Mouse (Mus musculus): Measurements from ENCODE around the gene Klf6. TPM values are rescaled to one million over a fixed set of nuclear protein-coding genes. Genes with fewer than 3 reads are reported as not detected.

The Klf6 gene
- total and polyA plus RNA-seq, 3 experiments, result 6.6 to 21.0 (median 15.8) TPM

GRCm38 (mm10) chr13:5865098-5865415, 3.8 kb downstream of the Klf6 start:
- dilution Hi-C loops (cut with MboI; ENCODE audit: extremely low pct_ligation_motif_present, extremely low pct_unique_long_range_greater_than_20kb, low sequenced_read_pairs) (no loop called here), in situ Hi-C loops (cut with MboI; ENCODE audit: low pct_ligation_motif_present, low pct_unique_long_range_greater_than_20kb, low sequenced_read_pairs) (loop anchor here (10.0 to 25.0 kb wide), 2 partner anchors 610 to 772 kb away; partner anchors contain the start of gene Pfkp)
- no peak overlapping the region; the same call in 1 of the 2 replicates for H3K4me2 ChIP-seq (ENCODE audit: insufficient read depth, low read depth, poor library complexity, severe bottlenecking)
- H3K36me3 ChIP-seq (replicated peaks in 1 of 2; ENCODE audit: control insufficient read depth in 1 of 2, insufficient read depth in 1 of 2, low read length in 1 of 2), result peaks cover 27 to 48% of the 10 kb centered on the region in 2 experiments
- H3K9me3 ChIP-seq (replicated peaks; ENCODE audit: low read length), result no peaks in the 10 kb centered on the region
- no peak overlapping the region for H3K27ac ChIP-seq (ENCODE audit: insufficient read depth, low read depth)
- no peak overlapping the region for H3K4me3 ChIP-seq (replicated peaks in 1 of 3; ENCODE audit: low read depth in 2 of 3, low read length in 2 of 3, poor library complexity in 1 of 3)
- H3K4me1 ChIP-seq (ENCODE audit: control insufficient read depth in 1 of 2, insufficient read depth in 2 of 2), result peaks cover 7 to 21% of the 10 kb centered on the region in 2 experiments; a peak in 3 of 4 replicates
- TF ChIP-seq GABPA (IDR thresholded peaks at IDR 0.05; ENCODE audit: insufficient replicate concordance, low read depth, low read length) (no peak), CHD1 (IDR thresholded peaks at IDR 0.05; ENCODE audit: low read depth, low read length) (no peak), MAX (IDR thresholded peaks at IDR 0.05; ENCODE audit: low read length) (no peak), TBP (conservative IDR thresholded peaks at IDR 0.05; ENCODE audit: low read depth, low read length) (no peak), ETS1 (conservative IDR thresholded peaks at IDR 0.05; ENCODE audit: low read depth, low read length) (no peak), POLR2A (IDR thresholded peaks at IDR 0.05; ENCODE audit: low read depth, low read length) (no peak), SMC3 (IDR thresholded peaks at IDR 0.05; ENCODE audit: low read depth, low read length) (no peak), UBTF (IDR thresholded peaks at IDR 0.05; ENCODE audit: low read depth, low read length) (no peak), CTCF (conservative IDR thresholded peaks at IDR 0.05 in 1 of 2, IDR thresholded peaks at IDR 0.05 in 1 of 2; ENCODE audit: low read depth in 2 of 2, low read length in 2 of 2) (no peak), NELFE (IDR thresholded peaks at IDR 0.05; ENCODE audit: low read depth, low read length) (no peak)
- no peak overlapping the region for H3K9ac ChIP-seq (ENCODE audit: insufficient read depth, low read depth)
- H3K79me2 ChIP-seq (replicated peaks; ENCODE audit: control insufficient read depth, extremely low read depth, insufficient read depth, poor library complexity, severe bottlenecking), result peaks cover 33% of the 10 kb centered on the region
- H3K27me3 ChIP-seq (replicated peaks), result no peaks in the 10 kb centered on the region
- DNase-seq (ENCODE audit: extremely low read depth), result no peak

GRCm38 (mm10) chr13:5866091-5866490, 4.8 kb downstream of the Klf6 start:
- no peak overlapping the region for H3K4me3 ChIP-seq (replicated peaks in 1 of 3; ENCODE audit: low read depth in 2 of 3, low read length in 2 of 3, poor library complexity in 1 of 3)
- dilution Hi-C loops (cut with MboI; ENCODE audit: extremely low pct_ligation_motif_present, extremely low pct_unique_long_range_greater_than_20kb, low sequenced_read_pairs), result no loop called here
- H3K9ac ChIP-seq (ENCODE audit: insufficient read depth, low read depth), result no peak overlapping the region
- no peak overlapping the region for H3K4me2 ChIP-seq (ENCODE audit: insufficient read depth, low read depth, poor library complexity, severe bottlenecking)
- in situ Hi-C loops (cut with MboI; ENCODE audit: low pct_ligation_motif_present, low pct_unique_long_range_greater_than_20kb, low sequenced_read_pairs), result loop anchor here (10.0 to 25.0 kb wide), 2 partner anchors 609 to 771 kb away; partner anchors contain the start of gene Pfkp
- TF ChIP-seq RAD21 (IDR thresholded peaks at IDR 0.05; ENCODE audit: low read depth, low read length) (no peak), RCOR1 (conservative IDR thresholded peaks at IDR 0.05; ENCODE audit: low read depth, low read length) (no peak), MAZ (IDR thresholded peaks at IDR 0.05; ENCODE audit: low read depth, low read length) (no peak), CHD2 (IDR thresholded peaks at IDR 0.05; ENCODE audit: low read length) (no peak), POLR2AphosphoS2 (IDR thresholded peaks at IDR 0.05; ENCODE audit: low read depth, low read length) (no peak), GABPA (IDR thresholded peaks at IDR 0.05; ENCODE audit: insufficient replicate concordance, low read depth, low read length) (no peak), USF2 (conservative IDR thresholded peaks at IDR 0.05; ENCODE audit: low read depth, low read length) (no peak), KAT2A (IDR thresholded peaks at IDR 0.05; ENCODE audit: insufficient replicate concordance, low read length) (no peak), MYC (IDR thresholded peaks at IDR 0.05; ENCODE audit: low read depth, low read length) (no peak), PAX5 (IDR thresholded peaks at IDR 0.05; ENCODE audit: low read length) (no peak), MEF2A (IDR thresholded peaks at IDR 0.05; ENCODE audit: borderline replicate concordance, low read depth, low read length) (no peak), USF1 (IDR thresholded peaks at IDR 0.05; ENCODE audit: low read depth, low read length) (no peak), ZNF384 (IDR thresholded peaks at IDR 0.05; ENCODE audit: low read depth, low read length) (no peak), IRF4 (IDR thresholded peaks at IDR 0.05; ENCODE audit: low read depth, low read length) (no peak), ZMIZ1 (IDR thresholded peaks at IDR 0.05; ENCODE audit: low read depth, low read length) (no peak), MXI1 (IDR thresholded peaks at IDR 0.05; ENCODE audit: low read depth, low read length) (no peak), POLR2A (IDR thresholded peaks at IDR 0.05; ENCODE audit: low read depth, low read length) (no peak), ETS1 (conservative IDR thresholded peaks at IDR 0.05; ENCODE audit: low read depth, low read length) (no peak), UBTF (IDR thresholded peaks at IDR 0.05; ENCODE audit: low read depth, low read length) (no peak)
- no peaks in the 10 kb centered on the region for H3K9me3 ChIP-seq (replicated peaks; ENCODE audit: low read length)
- H3K4me1 ChIP-seq (ENCODE audit: control insufficient read depth in 1 of 2, insufficient read depth in 2 of 2), result peaks cover 7 to 26% of the 10 kb centered on the region in 2 experiments; a peak in 3 of 4 replicates
- DNase-seq (ENCODE audit: extremely low read depth), result no peak
- peaks cover 27 to 48% of the 10 kb centered on the region in 2 experiments for H3K36me3 ChIP-seq (replicated peaks in 1 of 2; ENCODE audit: control insufficient read depth in 1 of 2, insufficient read depth in 1 of 2, low read length in 1 of 2)
- no peak overlapping the region for H3K27ac ChIP-seq (ENCODE audit: insufficient read depth, low read depth)
- H3K27me3 ChIP-seq (replicated peaks), result no peaks in the 10 kb centered on the region
- peaks cover 33% of the 10 kb centered on the region for H3K79me2 ChIP-seq (replicated peaks; ENCODE audit: control insufficient read depth, extremely low read depth, insufficient read depth, poor library complexity, severe bottlenecking)
